Mouse (Mus musculus): Measurements from ENCODE around the gene Sap18b. TPM values are rescaled to one million over a fixed set of nuclear protein-coding genes. Genes with fewer than 3 reads are reported as not detected.
A peak's percentile ranks its signal among the peaks of the same experiment; 100 is the strongest.

Sap18b gene
- polyA plus RNA-seq, 1 experiment from 2014 or later, result 379 TPM

DNA sequence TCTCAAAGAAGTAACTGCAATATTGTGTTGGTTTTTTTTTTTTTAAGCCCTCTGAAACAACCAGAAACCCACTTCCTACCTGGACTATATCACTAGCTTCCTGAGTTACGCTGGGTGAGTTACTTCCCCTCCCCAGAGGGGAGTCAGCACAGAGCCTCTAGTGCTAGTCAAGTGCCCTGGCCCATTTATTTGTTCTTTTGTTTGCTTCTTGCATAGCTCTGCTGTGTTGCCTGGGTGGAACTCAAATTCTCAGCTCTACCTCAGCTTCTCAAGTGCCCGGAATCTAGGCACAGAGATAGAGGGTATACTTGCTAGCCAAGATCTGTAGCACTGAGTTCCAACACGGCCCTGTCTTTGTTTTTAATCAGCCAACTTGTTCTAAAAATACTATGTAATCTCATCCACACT, 15.0 kb upstream of the Sap18b start:
- no peak overlapping the region for H3K4me3 ChIP-seq (ENCODE audit: low read depth, low read length)
- ATAC-seq (replicated peaks; ENCODE audit: low FRiP score), result no peak
- 68% methylated on average over 3 of the region's 3 CpGs for WGBS
- H3K36me3 ChIP-seq (ENCODE audit: control insufficient read depth, insufficient read depth, low read length), result no peaks in the 10 kb centered on the region
- no peak overlapping the region for H3K4me2 ChIP-seq (ENCODE audit: low read depth, low read length, severe bottlenecking)
- no peak overlapping the region for H3K27ac ChIP-seq (ENCODE audit: low read depth, low read length)
- H3K27me3 ChIP-seq (ENCODE audit: control insufficient read depth, insufficient read depth, low read length), result no peaks in the 10 kb centered on the region
- no peak overlapping the region for H3K9ac ChIP-seq (ENCODE audit: low read length)
- no peak for DNase-seq (ENCODE audit: low spot score)
- peaks cover 4% of the 10 kb centered on the region for H3K4me1 ChIP-seq (replicated peaks; ENCODE audit: control insufficient read depth, insufficient read depth, low read length)
- no peaks in the 10 kb centered on the region for H3K9me3 ChIP-seq (ENCODE audit: control insufficient read depth, low read length)

DNA sequence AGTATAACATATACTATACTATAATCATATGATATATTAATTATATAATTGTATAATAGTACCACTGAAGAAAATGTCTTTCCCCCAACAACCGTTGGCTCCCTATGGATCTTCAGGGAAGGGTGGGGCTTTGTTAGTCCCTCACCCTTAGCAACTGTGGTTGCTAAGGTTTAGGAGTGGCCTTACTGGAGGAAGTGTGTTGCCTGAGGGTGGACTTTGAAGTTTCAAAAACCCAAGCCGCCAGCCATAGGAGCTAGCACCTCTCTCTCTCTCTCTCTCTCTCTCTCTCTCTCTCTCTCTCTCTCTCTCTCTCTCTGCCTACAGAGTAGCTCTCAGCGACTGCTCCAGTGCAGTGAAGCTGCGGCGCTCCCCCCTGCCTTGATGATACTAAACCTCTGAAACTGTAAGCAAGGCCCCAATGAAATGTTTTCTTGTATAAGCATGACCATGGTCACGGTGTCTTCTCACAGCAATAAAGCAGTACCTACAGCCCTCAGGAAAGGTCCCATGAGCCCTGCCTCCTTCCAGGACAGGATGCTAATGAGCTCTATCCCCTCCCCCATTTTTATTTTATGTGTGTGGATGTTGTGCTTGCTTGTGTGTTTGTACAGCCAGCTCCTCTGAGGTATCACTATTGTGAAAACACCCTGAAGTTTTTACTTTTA, 9.0 kb upstream of the Sap18b start:
- H3K27ac ChIP-seq (ENCODE audit: low read depth, low read length), result no peak overlapping the region
- no peak overlapping the region for H3K4me3 ChIP-seq (ENCODE audit: low read depth, low read length)
- H3K9ac ChIP-seq (ENCODE audit: low read length), result no peak overlapping the region
- DNase-seq (ENCODE audit: low spot score) (peak; percentile 23), ATAC-seq (replicated peaks; ENCODE audit: low FRiP score) (no peak)
- H3K4me1 ChIP-seq (replicated peaks; ENCODE audit: control insufficient read depth, insufficient read depth, low read length), result no peaks in the 10 kb centered on the region
- WGBS, result 49% methylated on average over 6 of the region's 6 CpGs
- no peaks in the 10 kb centered on the region for H3K9me3 ChIP-seq (ENCODE audit: control insufficient read depth, low read length)
- H3K4me2 ChIP-seq (ENCODE audit: low read depth, low read length, severe bottlenecking), result no peak overlapping the region
- H3K27me3 ChIP-seq (ENCODE audit: control insufficient read depth, insufficient read depth, low read length), result no peaks in the 10 kb centered on the region
- no peaks in the 10 kb centered on the region for H3K36me3 ChIP-seq (ENCODE audit: control insufficient read depth, insufficient read depth, low read length)

DNA sequence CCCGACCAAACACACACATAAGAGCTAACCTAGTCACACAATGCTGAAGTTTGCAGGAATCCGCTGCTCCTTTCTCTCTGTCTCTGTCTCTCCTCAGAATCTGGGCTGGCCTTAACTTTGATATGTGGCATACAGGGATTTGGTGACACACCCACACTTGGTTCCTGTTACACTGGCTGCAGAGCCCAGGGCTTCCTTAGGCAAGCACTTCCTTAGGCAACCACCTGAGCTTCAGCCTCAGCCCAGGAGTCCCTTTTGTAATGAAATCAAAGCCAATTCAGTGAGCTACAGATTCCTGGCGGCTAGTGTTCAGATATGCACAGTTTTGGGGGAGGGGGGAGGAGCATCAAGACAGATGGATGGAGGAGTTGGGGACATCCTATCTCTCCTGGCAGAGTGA, 7.5 kb upstream of the Sap18b start:
- H3K27ac ChIP-seq (ENCODE audit: low read depth, low read length), result no peak overlapping the region
- no peak for DNase-seq (ENCODE audit: low spot score)
- no peaks in the 10 kb centered on the region for H3K27me3 ChIP-seq (ENCODE audit: control insufficient read depth, insufficient read depth, low read length)
- H3K9ac ChIP-seq (ENCODE audit: low read length), result no peak overlapping the region
- no peak overlapping the region for H3K4me3 ChIP-seq (ENCODE audit: low read depth, low read length)
- no peaks in the 10 kb centered on the region for H3K36me3 ChIP-seq (ENCODE audit: control insufficient read depth, insufficient read depth, low read length)
- no peaks in the 10 kb centered on the region for H3K9me3 ChIP-seq (ENCODE audit: control insufficient read depth, low read length)
- no peaks in the 10 kb centered on the region for H3K4me1 ChIP-seq (replicated peaks; ENCODE audit: control insufficient read depth, insufficient read depth, low read length)
- ATAC-seq (replicated peaks; ENCODE audit: low FRiP score), result no peak
- WGBS, result 66% methylated on average over 3 of the region's 3 CpGs
- no peak overlapping the region for H3K4me2 ChIP-seq (ENCODE audit: low read depth, low read length, severe bottlenecking)

DNA sequence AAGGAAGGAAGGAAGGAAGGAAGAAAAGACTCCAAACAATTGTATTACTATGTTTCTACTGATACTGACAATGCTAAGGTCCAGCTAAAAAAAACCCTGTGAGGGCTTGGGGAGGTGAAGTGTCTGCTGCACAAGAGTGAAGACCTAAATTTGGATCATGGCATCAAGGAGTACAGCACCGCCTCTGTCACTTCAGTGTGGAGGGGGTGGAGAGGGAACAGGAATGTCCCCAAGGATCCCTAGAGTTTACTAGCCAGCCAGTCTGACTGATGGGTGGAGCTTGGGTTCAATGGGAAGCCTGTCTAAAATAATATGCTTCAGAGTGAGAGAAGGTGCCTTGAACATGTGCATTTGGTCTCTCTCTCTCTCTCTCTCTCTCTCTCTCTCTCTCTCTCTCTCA, 6.9 kb upstream of the Sap18b start:
- no peaks in the 10 kb centered on the region for H3K4me1 ChIP-seq (replicated peaks; ENCODE audit: control insufficient read depth, insufficient read depth, low read length)
- no peaks in the 10 kb centered on the region for H3K36me3 ChIP-seq (ENCODE audit: control insufficient read depth, insufficient read depth, low read length)
- H3K27me3 ChIP-seq (ENCODE audit: control insufficient read depth, insufficient read depth, low read length), result no peaks in the 10 kb centered on the region
- DNase-seq (ENCODE audit: low spot score) (peak; percentile 45), ATAC-seq (replicated peaks; ENCODE audit: low FRiP score) (no peak)
- no peak overlapping the region for H3K4me2 ChIP-seq (ENCODE audit: low read depth, low read length, severe bottlenecking)
- no peak overlapping the region for H3K4me3 ChIP-seq (ENCODE audit: low read depth, low read length)
- no peak overlapping the region for H3K27ac ChIP-seq (ENCODE audit: low read depth, low read length)
- no peaks in the 10 kb centered on the region for H3K9me3 ChIP-seq (ENCODE audit: control insufficient read depth, low read length)
- H3K9ac ChIP-seq (ENCODE audit: low read length), result no peak overlapping the region
- WGBS, result 28% methylated on average over 1 of the region's 1 CpGs

DNA sequence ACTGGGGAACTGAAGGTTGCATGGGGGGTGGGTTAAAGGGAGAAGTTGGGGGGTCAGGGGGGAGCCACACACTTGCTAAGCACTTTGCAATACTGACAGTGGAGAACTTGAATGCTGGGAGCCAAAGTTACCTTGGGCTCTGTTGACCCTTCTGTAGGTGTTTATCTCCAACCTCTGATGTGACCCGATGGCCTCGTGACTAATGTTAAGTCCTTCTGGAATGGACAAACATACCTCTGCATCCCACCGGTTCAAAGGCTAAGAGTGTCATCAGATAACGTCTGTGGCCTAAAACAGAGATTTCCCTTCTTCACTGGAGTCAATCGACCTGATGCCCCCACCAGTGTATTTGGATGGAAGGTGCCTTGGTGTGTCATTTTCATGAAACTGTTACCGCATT, 3.9 kb upstream of the Sap18b start:
- H3K27ac ChIP-seq (ENCODE audit: low read depth, low read length), result no peak overlapping the region
- WGBS, result 92% methylated on average over 6 of the region's 6 CpGs
- H3K36me3 ChIP-seq (ENCODE audit: control insufficient read depth, insufficient read depth, low read length), result no peaks in the 10 kb centered on the region
- no peaks in the 10 kb centered on the region for H3K4me1 ChIP-seq (replicated peaks; ENCODE audit: control insufficient read depth, insufficient read depth, low read length)
- no peak overlapping the region for H3K4me3 ChIP-seq (ENCODE audit: low read depth, low read length)
- H3K9me3 ChIP-seq (ENCODE audit: control insufficient read depth, low read length), result no peaks in the 10 kb centered on the region
- ATAC-seq (replicated peaks; ENCODE audit: low FRiP score) (no peak), DNase-seq (ENCODE audit: low spot score) (no peak)
- H3K27me3 ChIP-seq (ENCODE audit: control insufficient read depth, insufficient read depth, low read length), result no peaks in the 10 kb centered on the region
- H3K9ac ChIP-seq (ENCODE audit: low read length), result no peak overlapping the region
- H3K4me2 ChIP-seq (ENCODE audit: low read depth, low read length, severe bottlenecking), result no peak overlapping the region

DNA sequence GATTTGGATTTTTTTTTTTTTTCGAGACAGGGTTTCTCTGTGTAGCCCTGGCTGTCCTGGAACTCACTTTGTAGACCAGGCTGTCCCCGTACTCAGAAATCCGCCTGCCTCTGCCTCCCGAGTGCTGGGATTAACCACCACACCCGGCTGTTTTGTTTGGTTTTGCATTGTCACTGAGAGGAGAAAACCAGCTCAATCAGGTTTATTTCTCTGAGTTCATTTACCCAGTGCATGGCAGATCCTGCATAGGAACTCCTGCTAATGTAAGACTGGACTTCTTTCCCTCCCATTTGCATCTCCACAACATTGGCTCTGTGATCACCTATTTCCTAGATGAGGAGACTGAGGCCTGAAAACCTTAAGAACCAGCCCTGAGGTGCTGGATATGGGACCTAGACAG, 3.0 kb upstream of the Sap18b start:
- H3K4me2 ChIP-seq (ENCODE audit: low read depth, low read length, severe bottlenecking), result no peak overlapping the region
- H3K4me3 ChIP-seq (ENCODE audit: low read depth, low read length), result no peak overlapping the region
- no peaks in the 10 kb centered on the region for H3K4me1 ChIP-seq (replicated peaks; ENCODE audit: control insufficient read depth, insufficient read depth, low read length)
- no peaks in the 10 kb centered on the region for H3K27me3 ChIP-seq (ENCODE audit: control insufficient read depth, insufficient read depth, low read length)
- no peaks in the 10 kb centered on the region for H3K36me3 ChIP-seq (ENCODE audit: control insufficient read depth, insufficient read depth, low read length)
- no peak overlapping the region for H3K27ac ChIP-seq (ENCODE audit: low read depth, low read length)
- ATAC-seq (replicated peaks; ENCODE audit: low FRiP score) (no peak), DNase-seq (ENCODE audit: low spot score) (no peak)
- H3K9me3 ChIP-seq (ENCODE audit: control insufficient read depth, low read length), result no peaks in the 10 kb centered on the region
- no peak overlapping the region for H3K9ac ChIP-seq (ENCODE audit: low read length)
- WGBS, result 84% methylated on average over 5 of the region's 5 CpGs

DNA sequence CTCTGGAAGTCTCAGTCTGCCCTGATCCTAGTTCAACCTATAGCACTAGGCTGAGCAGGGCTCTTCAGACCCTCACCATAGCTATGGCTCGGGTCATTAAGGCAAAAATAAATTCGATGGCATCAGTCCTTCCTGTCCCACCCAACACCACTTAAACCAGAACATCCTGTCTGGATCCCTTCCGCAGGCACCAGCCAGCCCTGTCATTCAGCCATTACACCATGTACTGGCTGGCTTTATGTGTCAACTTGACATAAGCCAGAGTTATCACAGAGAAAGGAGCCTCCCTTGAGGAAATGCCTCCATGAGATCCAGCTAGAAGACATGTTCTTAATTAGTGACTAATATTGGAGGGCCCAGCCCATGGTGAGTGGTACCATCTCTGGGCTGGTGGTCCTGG, 2.4 kb upstream of the Sap18b start:
- no peaks in the 10 kb centered on the region for H3K36me3 ChIP-seq (ENCODE audit: control insufficient read depth, insufficient read depth, low read length)
- no peak overlapping the region for H3K27ac ChIP-seq (ENCODE audit: low read depth, low read length)
- ATAC-seq (replicated peaks; ENCODE audit: low FRiP score) (no peak), DNase-seq (ENCODE audit: low spot score) (no peak)
- H3K4me2 ChIP-seq (ENCODE audit: low read depth, low read length, severe bottlenecking), result no peak overlapping the region
- WGBS, result 81% methylated on average over 3 of the region's 3 CpGs
- H3K9me3 ChIP-seq (ENCODE audit: control insufficient read depth, low read length), result no peaks in the 10 kb centered on the region
- H3K4me3 ChIP-seq (ENCODE audit: low read depth, low read length), result no peak overlapping the region
- no peaks in the 10 kb centered on the region for H3K4me1 ChIP-seq (replicated peaks; ENCODE audit: control insufficient read depth, insufficient read depth, low read length)
- no peak overlapping the region for H3K9ac ChIP-seq (ENCODE audit: low read length)
- no peaks in the 10 kb centered on the region for H3K27me3 ChIP-seq (ENCODE audit: control insufficient read depth, insufficient read depth, low read length)

DNA sequence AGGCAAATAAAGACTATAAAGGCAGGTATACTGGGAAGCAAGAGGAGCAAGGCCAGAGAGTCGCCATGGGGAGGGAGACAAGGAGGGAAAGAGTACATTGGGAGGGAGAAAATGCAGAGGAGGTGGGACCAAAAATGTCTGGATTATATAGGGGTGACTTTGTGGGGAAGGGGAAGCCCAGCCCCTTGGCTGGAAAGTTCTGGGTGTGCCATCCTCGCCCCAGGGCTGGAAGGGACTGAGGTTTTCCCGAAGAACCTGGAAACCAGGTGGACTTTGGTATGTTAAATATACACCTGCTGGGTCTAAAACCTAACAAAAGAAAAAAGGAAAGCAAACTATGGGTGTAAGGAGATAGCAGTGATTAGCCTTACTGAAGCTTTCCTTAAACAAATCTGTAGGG, 5.0 kb downstream of the Sap18b start:
- peaks cover 5% of the 10 kb centered on the region; the same call in 1 of the 2 replicates for H3K4me1 ChIP-seq (replicated peaks; ENCODE audit: control insufficient read depth, insufficient read depth, low read length)
- H3K4me2 ChIP-seq (ENCODE audit: low read depth, low read length, severe bottlenecking), result no peak overlapping the region
- no peak for ATAC-seq (replicated peaks; ENCODE audit: low FRiP score)
- H3K4me3 ChIP-seq (ENCODE audit: low read depth, low read length), result no peak overlapping the region
- DNase-seq (ENCODE audit: low spot score), result no peak
- no peak overlapping the region for H3K27ac ChIP-seq (ENCODE audit: low read depth, low read length)
- WGBS, result 80% methylated on average over 3 of the region's 3 CpGs
- H3K27me3 ChIP-seq (ENCODE audit: control insufficient read depth, insufficient read depth, low read length), result no peaks in the 10 kb centered on the region
- H3K36me3 ChIP-seq (ENCODE audit: control insufficient read depth, insufficient read depth, low read length), result no peaks in the 10 kb centered on the region
- H3K9ac ChIP-seq (ENCODE audit: low read length), result no peak overlapping the region
- H3K9me3 ChIP-seq (ENCODE audit: control insufficient read depth, low read length), result no peaks in the 10 kb centered on the region

Measured in forebrain, embryonic 11.5 days (tissue).